Mouse (Mus musculus) fat pad, adult 2 months (tissue): ENCODE measurements around the gene Milr1.
A peak's percentile ranks its signal among the peaks of the same experiment; 100 is the strongest.
"Not testable (repeated sequence)": the region's sequence is repeated elsewhere in the genome, so short reads cannot be mapped to it uniquely, and the experiment has no call there.

ENCODE experiments used
- DNase-seq: peaks from one replicate; pipeline ENCODE4 v3.0.0-alpha.2; 2011; ENCODE audit warnings: low read depth, low spot score; ENCODE audit errors: extremely low read depth

The Milr1 gene

DNA sequence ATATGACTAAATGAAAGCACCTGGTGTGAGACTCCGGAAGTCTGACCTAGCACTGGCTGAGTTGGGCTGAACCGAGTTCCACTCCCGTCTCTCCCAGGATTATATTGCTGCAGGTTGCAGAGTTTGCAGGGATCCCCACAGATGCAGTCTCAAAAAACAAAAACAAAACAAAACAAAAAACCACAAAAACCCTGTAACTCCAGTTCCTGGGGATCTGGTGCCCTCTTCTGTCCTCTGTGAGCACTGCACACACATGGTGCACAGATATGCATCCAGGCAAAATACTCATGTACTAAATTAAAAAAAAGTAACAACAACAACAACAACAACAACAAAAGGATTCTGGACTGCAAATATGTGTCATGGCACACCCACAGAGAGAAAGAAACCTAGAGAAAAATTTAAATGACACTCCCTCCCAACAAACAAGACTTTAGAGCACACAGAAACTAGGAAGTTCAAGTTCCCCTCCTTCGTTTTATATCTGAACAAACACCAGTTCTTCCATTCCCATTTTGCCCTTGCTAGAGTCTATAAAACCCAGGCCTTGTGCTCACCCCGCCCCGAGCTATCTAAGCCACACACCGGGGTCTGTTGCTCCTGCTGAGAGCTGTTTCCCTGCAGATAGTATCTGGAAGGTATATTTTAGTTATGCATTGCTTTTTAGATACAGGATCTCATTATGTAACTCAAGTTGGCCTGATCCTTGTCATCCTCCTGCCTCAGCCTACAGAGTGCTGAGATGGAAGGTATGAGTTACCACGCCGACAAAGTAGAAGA lies 19.4 kb downstream of the Milr1 start:
- no peak for DNase-seq

DNA sequence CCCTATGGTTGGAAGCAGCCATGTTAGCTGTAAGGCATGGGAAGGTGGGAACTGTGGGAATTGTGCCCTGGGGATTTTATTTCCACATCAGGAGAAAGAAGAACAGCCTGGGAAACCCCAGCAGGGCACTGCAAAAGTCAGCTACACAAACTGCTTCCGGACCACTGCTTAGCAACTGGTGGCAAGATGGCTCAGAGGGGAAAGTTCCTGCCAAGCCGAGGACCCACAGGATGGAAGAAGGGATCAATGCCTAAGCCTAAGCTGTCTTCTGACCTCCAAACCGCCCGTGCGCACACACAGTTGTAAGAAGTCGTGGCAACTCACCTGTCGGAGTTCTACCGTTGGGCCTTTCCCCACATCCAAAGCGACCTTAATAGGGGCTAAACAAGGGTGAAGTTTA lies 22.0 kb downstream of the Milr1 start:
- DNase-seq: no peak

DNA sequence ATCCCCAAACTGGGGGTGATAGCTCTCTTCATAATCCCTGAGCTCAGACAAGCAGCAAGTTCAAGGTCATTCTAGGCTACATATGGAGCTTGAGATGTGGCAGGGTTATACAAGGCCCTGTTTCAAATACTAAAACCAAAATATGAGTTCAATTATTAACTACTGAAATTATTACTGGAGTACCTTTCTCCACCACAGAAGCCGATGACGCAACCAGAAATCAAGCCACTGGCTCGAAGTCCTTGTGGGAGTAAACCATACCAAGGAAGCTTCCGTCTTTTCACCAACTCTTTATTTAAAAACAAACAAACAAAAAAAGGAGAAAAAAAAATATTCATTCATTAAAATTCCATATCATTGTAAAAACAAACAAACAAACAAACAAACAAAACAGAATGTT lies 25.9 kb downstream of the Milr1 start:
- no peak for DNase-seq

DNA sequence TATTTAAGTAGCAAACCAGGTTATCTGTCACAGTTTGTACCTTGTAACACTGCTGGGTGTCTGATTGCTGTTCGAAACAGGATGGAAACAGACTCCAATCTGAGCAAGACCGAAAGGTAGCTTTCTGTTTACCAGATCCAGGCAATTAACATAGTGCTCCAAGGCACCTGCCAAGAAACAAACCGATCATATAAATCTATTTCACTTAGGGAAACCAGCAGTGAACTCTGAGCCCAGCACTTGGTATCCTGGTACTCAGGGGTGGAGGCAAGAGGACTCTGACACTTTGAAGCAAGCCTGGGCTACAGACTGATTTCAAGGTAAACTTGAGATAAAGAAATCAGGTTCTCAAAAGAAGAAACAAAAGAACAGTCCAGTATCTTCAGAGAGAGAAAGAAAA lies 26.4 kb downstream of the Milr1 start:
- DNase-seq: no peak

- no peak for DNase-seq
Observed at GRCm38 (mm10) chr11:106778132-106778531, 27.1 kb downstream of the Milr1 start.

DNA sequence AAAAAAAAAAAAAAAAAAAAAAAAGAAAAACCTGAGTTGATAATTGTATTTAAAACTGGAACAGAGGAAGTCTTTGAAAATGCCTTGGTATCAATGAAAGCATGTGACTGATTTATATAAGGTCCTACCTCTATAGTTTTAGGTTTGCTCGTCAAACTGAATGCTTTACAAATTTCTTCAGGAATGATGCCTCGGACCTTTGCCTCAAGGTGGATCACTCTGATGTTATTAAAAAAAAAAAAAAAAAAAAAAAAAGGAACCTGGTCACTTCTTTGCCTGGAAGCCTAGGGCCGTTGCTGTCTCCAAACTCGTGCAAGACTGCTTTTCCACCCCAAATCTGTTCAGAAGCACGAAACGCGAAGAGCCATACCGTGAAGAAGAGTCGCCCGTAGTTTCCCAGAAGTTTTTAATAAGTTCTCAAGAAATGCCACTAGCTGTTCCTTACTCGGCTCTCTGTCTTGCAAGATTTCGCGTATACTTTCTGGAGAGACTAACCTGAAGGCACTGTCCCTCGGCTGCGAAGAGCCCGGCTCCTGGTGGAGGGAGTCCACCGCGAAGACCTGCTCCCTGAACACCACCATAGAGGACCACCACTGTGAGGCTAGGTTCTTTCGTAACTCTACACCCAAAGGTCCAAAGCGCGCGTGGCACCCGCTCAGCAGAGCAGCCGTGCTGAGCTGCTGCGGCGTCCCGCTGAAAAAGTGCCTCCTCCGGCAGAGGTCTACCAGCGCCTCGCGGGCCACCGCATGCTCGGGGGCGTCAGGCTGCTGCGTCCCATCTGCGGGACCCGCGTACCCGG lies 27.8 kb downstream of the Milr1 start:
- no peak for DNase-seq

DNA sequence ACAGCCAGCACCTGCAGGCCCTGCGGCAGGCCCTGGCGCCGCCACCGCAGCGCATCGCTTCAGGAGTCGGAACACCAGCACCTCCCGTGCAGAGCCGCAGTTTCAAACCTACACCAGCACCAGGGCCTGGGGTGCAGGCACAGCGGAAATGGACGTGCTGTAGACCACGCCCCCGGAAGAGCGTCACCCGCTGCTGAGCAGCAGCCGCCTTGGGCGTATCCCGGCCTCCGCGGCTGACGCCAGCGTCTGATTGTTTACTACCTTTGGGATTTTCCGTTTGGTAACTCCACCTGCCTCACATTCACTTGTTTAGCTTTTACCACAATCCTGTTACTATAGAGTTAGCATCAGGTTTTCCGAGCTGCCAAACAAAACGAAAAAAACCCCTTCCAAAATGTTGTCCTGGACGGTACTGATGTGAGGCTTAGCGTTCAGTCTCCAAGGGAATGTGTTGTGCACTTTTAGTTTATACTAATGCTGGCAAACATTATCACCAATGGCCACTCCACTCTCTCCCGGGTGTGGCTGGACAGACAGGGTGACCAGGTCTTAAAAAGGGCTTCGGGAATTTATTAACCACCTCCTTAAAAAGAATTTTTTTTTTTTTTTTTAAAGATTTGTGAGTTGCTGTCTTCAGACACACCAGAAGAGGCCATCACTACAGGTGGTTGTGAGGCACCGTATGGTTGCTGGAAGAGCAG lies 28.5 kb downstream of the Milr1 start, which contains the start of gene Polg2:
Gene Polg2, minus strand, starts transcription at position 150 of the 701 bp plus-strand sequence.
- DNase-seq: no peak

DNA sequence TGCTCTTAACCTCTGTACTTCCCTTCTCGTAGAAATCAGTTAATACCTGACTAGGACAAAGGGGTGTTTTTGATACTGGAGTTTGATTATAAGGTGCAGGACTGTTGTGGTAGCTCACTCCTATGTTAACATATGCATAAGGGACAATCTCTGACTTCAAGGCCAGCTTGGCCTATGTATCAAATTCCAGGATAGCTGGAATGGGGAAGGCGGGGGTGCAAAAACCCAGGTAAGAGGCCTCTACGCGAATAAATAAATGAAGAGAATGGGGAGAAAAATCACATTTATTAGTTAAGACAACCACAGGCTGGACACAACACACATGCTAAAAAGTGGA lies 29.0 kb downstream of the Milr1 start:
- no peak for DNase-seq

GRCm38 (mm10) chr11:106780590-106781220 lies 29.7 kb downstream of the Milr1 start:
- DNase-seq: no peak

- DNase-seq: not testable (repeated sequence)
Observed at GRCm38 (mm10) chr11:106782271-106782670, 31.2 kb downstream of the Milr1 start.

GRCm38 (mm10) chr11:106782841-106783764 lies 32.1 kb downstream of the Milr1 start:
- no peak for DNase-seq

DNA sequence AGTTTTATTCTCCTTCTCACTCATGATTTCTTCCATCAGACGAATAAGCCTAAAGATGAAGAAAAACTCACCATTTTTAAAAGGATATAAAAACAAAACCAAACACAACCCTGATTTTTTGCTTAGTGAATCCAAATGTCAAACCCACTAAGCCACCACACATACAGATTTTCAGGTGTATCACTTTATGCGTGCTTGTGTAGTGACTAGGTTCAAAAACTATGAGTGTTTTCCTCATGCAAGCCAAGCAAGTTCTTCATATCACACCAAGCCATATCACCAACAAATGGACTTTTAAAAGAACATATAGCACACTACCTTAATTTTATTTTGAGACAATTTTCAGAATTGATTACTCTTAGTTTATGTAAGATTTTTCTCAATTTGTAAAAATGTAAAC lies 33.5 kb downstream of the Milr1 start:
- DNase-seq: no peak

- DNase-seq: no peak
Observed at GRCm38 (mm10) chr11:106785043-106785442, 34.0 kb downstream of the Milr1 start.

- DNase-seq: no peak
Observed at GRCm38 (mm10) chr11:106787131-106788025, 36.4 kb downstream of the Milr1 start.

GRCm38 (mm10) chr11:106788026-106788774 lies 37.2 kb downstream of the Milr1 start:
- DNase-seq: no peak

- DNase-seq: peak; percentile 83
Observed at GRCm38 (mm10) chr11:106788775-106789459, 37.9 kb downstream of the Milr1 start, which contains the start of the genes Ddx5 and Cep95. Gene Ddx5, minus strand, starts transcription at chr11:106789185. Gene Cep95, plus strand, starts transcription at chr11:106789252.

DNA sequence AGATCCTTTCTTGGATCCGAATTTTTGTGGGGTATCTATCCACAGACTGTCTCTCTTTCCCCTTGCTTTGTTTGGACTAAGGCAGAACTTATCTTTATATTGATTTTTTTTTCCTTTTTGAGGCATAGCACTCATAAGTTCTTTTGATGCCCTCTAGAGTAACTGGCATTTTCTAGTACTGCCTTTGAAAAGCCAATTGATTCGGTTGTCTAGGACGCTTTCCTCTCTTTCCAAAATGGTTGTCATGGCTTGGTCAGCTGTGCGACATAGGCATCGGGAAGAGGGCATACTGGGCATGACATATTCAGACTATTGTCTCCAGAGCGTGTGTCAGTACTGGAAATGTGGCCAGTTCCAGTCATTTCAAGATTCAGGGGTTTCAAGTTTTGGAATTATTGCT lies 38.6 kb downstream of the Milr1 start:
- no peak for DNase-seq

GRCm38 (mm10) chr11:106793846-106794245 lies 42.8 kb downstream of the Milr1 start:
- no peak for DNase-seq
